Mouse (Mus musculus): ENCODE results near the gene Olfr68. TPM values are rescaled to one million over a fixed set of nuclear protein-coding genes. Genes with fewer than 3 reads are reported as not detected.

The Olfr68 gene
- not detected for polyA plus RNA-seq (2014; fragmentation: Illumina TruSeq; extraction: RNeasy Lipid Tissue Mini Kit (QIAGEN cat#74804); ENCODE audit: low replicate concordance)

DNA sequence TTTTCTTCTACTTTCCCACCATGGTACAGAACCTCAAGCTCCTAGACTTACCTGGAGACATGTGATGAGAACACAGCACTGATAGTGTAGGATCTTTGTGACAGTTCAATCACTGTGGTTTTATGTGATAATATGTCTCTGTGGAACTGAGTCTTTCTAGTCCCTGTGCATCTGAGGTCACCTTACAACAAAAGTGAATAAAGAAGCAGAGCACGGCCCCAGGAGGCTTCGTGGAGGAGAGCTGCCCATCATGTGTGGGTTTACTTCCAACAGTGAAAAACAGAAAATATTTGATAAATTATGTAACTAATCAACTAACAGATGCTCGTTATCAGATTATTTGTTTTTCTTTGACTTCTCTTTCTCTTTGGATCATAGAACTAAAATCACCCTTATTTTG is at the start of gene Olfr68:
Olfr68 (minus strand) TSS at position 101 of the 400 bp plus-strand sequence.

DNA sequence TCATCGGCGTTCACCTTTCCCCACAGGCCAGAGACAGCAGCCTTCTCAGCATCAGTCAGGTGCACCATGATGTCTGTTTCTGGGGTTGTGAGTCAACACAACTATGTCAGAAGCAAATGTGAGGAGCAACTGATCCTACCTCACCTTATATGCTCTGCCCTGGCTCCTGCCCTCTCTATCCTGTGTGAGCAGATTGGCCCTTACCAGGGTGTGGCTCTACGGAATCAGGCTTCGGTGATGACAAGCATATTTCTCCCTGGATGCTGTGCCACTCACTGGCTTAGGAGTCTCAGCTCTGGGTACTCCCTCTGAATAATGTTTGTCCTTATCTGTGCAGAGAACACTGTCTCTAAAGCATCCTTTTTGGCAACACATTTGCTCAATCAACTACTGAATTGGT is 48.3 kb upstream of the Olfr68 start, which contains the start of gene Hbb-bs:
Hbb-bs (minus strand) TSS at position 289 of the 400 bp plus-strand sequence.

GRCm38 (mm10) chr7:103813766-103814165 is 34.3 kb upstream of the Olfr68 start, which contains the start of gene Hbb-bt:
Gene Hbb-bt, minus strand, starts transcription at chr7:103813996.

DNA sequence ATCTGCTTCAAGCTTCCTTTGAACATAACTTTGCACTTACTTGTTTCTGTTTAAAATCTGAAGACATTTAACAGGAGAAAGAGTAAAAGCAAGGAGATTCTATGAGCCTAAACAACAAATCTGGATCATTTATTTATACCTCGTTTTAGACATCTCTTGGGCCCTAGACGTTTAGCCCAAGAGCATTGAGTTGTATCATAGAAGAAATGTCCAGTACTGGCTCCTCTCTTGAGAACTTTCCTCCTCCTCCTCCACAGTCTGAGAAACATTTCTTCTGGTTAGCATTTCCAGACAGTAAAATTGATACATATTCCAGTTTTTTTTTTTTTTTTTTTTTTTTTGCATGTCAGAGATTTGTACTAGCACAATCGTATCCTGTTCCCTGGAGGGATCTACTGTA is 12.2 kb upstream of the Olfr68 start, which contains the start of gene Olfr67:
Olfr67 (minus strand) TSS at position 101 of the 400 bp plus-strand sequence.

DNA sequence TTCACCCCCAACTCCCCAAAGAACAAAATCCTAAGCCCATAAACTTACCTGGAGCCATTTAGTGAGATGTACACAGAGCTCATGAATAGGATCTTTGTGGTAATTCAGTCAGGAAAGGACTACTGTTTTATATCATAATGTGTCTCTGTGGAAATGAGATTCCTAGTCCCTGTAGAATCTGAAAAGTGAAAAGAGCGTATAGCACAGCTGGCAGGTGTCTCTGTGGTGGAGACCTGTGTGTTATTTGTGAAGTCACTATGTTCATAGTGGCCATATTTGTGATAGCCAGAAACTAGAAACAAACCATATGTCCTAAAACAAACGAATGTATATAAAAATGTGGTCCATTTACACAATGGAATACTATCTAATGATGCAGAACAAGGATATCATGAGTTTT is 8.0 kb downstream of the Olfr68 start, which contains the start of gene Olfr69:
Olfr69 (minus strand) TSS at position 101 of the 400 bp plus-strand sequence.

DNA sequence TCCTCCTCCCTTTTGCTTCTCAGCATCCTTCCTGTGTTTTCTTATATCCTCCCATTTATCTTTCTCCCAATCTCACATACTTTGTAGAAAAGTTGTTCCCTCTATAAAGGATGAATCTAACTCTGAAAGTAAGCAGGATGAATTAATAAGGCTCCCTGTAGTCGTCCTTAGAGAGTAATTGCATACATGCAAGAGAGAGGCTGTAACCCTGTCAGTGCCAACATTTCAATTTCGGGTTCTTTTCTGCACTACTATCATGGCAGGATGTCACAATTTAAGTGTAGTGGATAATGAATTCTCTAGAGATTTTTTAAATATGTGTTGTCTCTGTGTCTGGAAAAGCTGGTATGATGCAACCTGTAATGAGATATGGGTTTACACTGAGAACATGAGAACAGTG is 22.3 kb downstream of the Olfr68 start, which contains the start of gene Olfr630:
Olfr630 (minus strand) TSS at position 101 of the 400 bp plus-strand sequence.

DNA sequence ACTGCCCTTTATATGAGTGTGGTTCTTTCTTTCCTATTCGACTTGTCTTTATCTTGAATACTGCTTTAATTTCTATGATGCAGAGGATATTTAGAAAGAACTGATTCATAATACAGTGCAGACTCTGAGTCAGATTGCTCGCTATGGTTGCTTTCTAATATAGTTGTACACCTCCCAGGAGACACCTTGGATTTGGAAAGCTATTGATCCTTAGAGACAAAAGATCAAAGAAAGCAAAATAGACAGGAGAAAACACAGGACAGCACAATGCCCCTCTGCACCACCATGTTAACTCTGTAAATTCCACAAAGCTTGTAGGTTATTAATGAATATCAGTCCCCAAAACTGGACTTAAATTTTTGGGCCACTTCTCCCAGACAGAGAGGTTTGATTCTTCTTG is 34.7 kb downstream of the Olfr68 start, which contains the start of gene Olfr629:
Olfr629 (minus strand) TSS at position 101 of the 400 bp plus-strand sequence.

DNA sequence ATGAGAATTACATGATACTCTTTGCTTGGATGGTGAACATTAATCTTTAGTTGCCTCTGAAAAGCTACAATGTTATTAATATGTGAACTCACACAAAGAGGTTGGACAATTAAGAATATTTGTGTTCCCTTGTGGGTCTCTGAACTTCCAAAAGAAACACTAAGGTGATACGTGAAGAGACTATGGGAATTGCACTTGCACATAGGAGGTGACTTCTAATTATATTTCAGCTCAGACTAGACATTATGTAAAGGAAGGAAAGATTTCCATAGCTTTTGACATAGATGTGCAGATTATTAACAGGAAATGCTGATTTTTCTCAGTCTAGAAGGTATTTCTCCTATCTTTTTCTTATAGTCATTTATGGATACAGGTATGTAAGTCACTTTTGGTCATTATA is 49.4 kb downstream of the Olfr68 start, which contains the start of gene Olfr628:
Olfr628 (plus strand) TSS at position 301 of the 400 bp plus-strand sequence.

Other genes starting within 250 kb of the Olfr68 start
- gene Olfr612, start 237.0 kb downstream of the Olfr68 start, polyA plus RNA-seq (2014; fragmentation: Illumina TruSeq; extraction: RNeasy Lipid Tissue Mini Kit (QIAGEN cat#74804); ENCODE audit: low replicate concordance), result not detected
- gene Olfr613, start 231.6 kb downstream of the Olfr68 start, polyA plus RNA-seq (2014; fragmentation: Illumina TruSeq; extraction: RNeasy Lipid Tissue Mini Kit (QIAGEN cat#74804); ENCODE audit: low replicate concordance), result not detected
- not detected for gene Olfr615, start 223.6 kb downstream of the Olfr68 start, polyA plus RNA-seq (2014; fragmentation: Illumina TruSeq; extraction: RNeasy Lipid Tissue Mini Kit (QIAGEN cat#74804); ENCODE audit: low replicate concordance)
- not detected for gene Olfr616, start 210.6 kb downstream of the Olfr68 start, polyA plus RNA-seq (2014; fragmentation: Illumina TruSeq; extraction: RNeasy Lipid Tissue Mini Kit (QIAGEN cat#74804); ENCODE audit: low replicate concordance)
- not detected for gene Olfr617, start 206.6 kb downstream of the Olfr68 start, polyA plus RNA-seq (2014; fragmentation: Illumina TruSeq; extraction: RNeasy Lipid Tissue Mini Kit (QIAGEN cat#74804); ENCODE audit: low replicate concordance)
- not detected for gene Olfr618, start 189.6 kb downstream of the Olfr68 start, polyA plus RNA-seq (2014; fragmentation: Illumina TruSeq; extraction: RNeasy Lipid Tissue Mini Kit (QIAGEN cat#74804); ENCODE audit: low replicate concordance)
- not detected for gene Olfr619, start 179.1 kb downstream of the Olfr68 start, polyA plus RNA-seq (2014; fragmentation: Illumina TruSeq; extraction: RNeasy Lipid Tissue Mini Kit (QIAGEN cat#74804); ENCODE audit: low replicate concordance)
- not detected for gene Olfr620, start 167.2 kb downstream of the Olfr68 start, polyA plus RNA-seq (2014; fragmentation: Illumina TruSeq; extraction: RNeasy Lipid Tissue Mini Kit (QIAGEN cat#74804); ENCODE audit: low replicate concordance)
- not detected for gene Olfr622, start 137.0 kb downstream of the Olfr68 start, polyA plus RNA-seq (2014; fragmentation: Illumina TruSeq; extraction: RNeasy Lipid Tissue Mini Kit (QIAGEN cat#74804); ENCODE audit: low replicate concordance)
- gene Olfr623, start 116.0 kb downstream of the Olfr68 start, polyA plus RNA-seq (2014; fragmentation: Illumina TruSeq; extraction: RNeasy Lipid Tissue Mini Kit (QIAGEN cat#74804); ENCODE audit: low replicate concordance), result not detected
- gene Olfr624, start 108.5 kb downstream of the Olfr68 start, polyA plus RNA-seq (2014; fragmentation: Illumina TruSeq; extraction: RNeasy Lipid Tissue Mini Kit (QIAGEN cat#74804); ENCODE audit: low replicate concordance), result 0.78 TPM
- gene Olfr625-ps1, start 97.0 kb downstream of the Olfr68 start, polyA plus RNA-seq (2014; fragmentation: Illumina TruSeq; extraction: RNeasy Lipid Tissue Mini Kit (QIAGEN cat#74804); ENCODE audit: low replicate concordance), result not detected
- gene Olfr243, start 65.0 kb downstream of the Olfr68 start, polyA plus RNA-seq (2014; fragmentation: Illumina TruSeq; extraction: RNeasy Lipid Tissue Mini Kit (QIAGEN cat#74804); ENCODE audit: low replicate concordance), result not detected
- gene Olfr628, start 49.3 kb downstream of the Olfr68 start, polyA plus RNA-seq (2014; fragmentation: Illumina TruSeq; extraction: RNeasy Lipid Tissue Mini Kit (QIAGEN cat#74804); ENCODE audit: low replicate concordance), result not detected
- gene Olfr629, start 34.8 kb downstream of the Olfr68 start, polyA plus RNA-seq (2014; fragmentation: Illumina TruSeq; extraction: RNeasy Lipid Tissue Mini Kit (QIAGEN cat#74804); ENCODE audit: low replicate concordance), result not detected
- gene Olfr630, start 22.4 kb downstream of the Olfr68 start, polyA plus RNA-seq (2014; fragmentation: Illumina TruSeq; extraction: RNeasy Lipid Tissue Mini Kit (QIAGEN cat#74804); ENCODE audit: low replicate concordance), result not detected
- gene Olfr69, start 8.1 kb downstream of the Olfr68 start, polyA plus RNA-seq (2014; fragmentation: Illumina TruSeq; extraction: RNeasy Lipid Tissue Mini Kit (QIAGEN cat#74804); ENCODE audit: low replicate concordance), result not detected
- gene Olfr67, start 12.1 kb upstream of the Olfr68 start, polyA plus RNA-seq (2014; fragmentation: Illumina TruSeq; extraction: RNeasy Lipid Tissue Mini Kit (QIAGEN cat#74804); ENCODE audit: low replicate concordance), result not detected
- gene Hbb-bt, start 34.3 kb upstream of the Olfr68 start, polyA plus RNA-seq (2014; fragmentation: Illumina TruSeq; extraction: RNeasy Lipid Tissue Mini Kit (QIAGEN cat#74804); ENCODE audit: low replicate concordance), result 1.4 TPM
- 17.2 TPM for gene Hbb-bs, start 48.4 kb upstream of the Olfr68 start, polyA plus RNA-seq (2014; fragmentation: Illumina TruSeq; extraction: RNeasy Lipid Tissue Mini Kit (QIAGEN cat#74804); ENCODE audit: low replicate concordance)
- gene Hbb-bh2, start 60.8 kb upstream of the Olfr68 start, polyA plus RNA-seq (2014; fragmentation: Illumina TruSeq; extraction: RNeasy Lipid Tissue Mini Kit (QIAGEN cat#74804); ENCODE audit: low replicate concordance), result not detected
- not detected for gene Hbb-bh1, start 63.5 kb upstream of the Olfr68 start, polyA plus RNA-seq (2014; fragmentation: Illumina TruSeq; extraction: RNeasy Lipid Tissue Mini Kit (QIAGEN cat#74804); ENCODE audit: low replicate concordance)
- not detected for gene Hbb-y, start 73.5 kb upstream of the Olfr68 start, polyA plus RNA-seq (2014; fragmentation: Illumina TruSeq; extraction: RNeasy Lipid Tissue Mini Kit (QIAGEN cat#74804); ENCODE audit: low replicate concordance)
- gene Olfr66, start 106.6 kb upstream of the Olfr68 start, polyA plus RNA-seq (2014; fragmentation: Illumina TruSeq; extraction: RNeasy Lipid Tissue Mini Kit (QIAGEN cat#74804); ENCODE audit: low replicate concordance), result not detected
- gene Olfr64, start 114.8 kb upstream of the Olfr68 start, polyA plus RNA-seq (2014; fragmentation: Illumina TruSeq; extraction: RNeasy Lipid Tissue Mini Kit (QIAGEN cat#74804); ENCODE audit: low replicate concordance), result not detected
- gene Olfr65, start 123.8 kb upstream of the Olfr68 start, polyA plus RNA-seq (2014; fragmentation: Illumina TruSeq; extraction: RNeasy Lipid Tissue Mini Kit (QIAGEN cat#74804); ENCODE audit: low replicate concordance), result not detected
- not detected for gene Olfr631, start 149.1 kb upstream of the Olfr68 start, polyA plus RNA-seq (2014; fragmentation: Illumina TruSeq; extraction: RNeasy Lipid Tissue Mini Kit (QIAGEN cat#74804); ENCODE audit: low replicate concordance)
- gene Olfr632, start 154.6 kb upstream of the Olfr68 start, polyA plus RNA-seq (2014; fragmentation: Illumina TruSeq; extraction: RNeasy Lipid Tissue Mini Kit (QIAGEN cat#74804); ENCODE audit: low replicate concordance), result not detected
- not detected for gene Olfr633, start 164.7 kb upstream of the Olfr68 start, polyA plus RNA-seq (2014; fragmentation: Illumina TruSeq; extraction: RNeasy Lipid Tissue Mini Kit (QIAGEN cat#74804); ENCODE audit: low replicate concordance)
- gene Olfr635, start 191.5 kb upstream of the Olfr68 start, polyA plus RNA-seq (2014; fragmentation: Illumina TruSeq; extraction: RNeasy Lipid Tissue Mini Kit (QIAGEN cat#74804); ENCODE audit: low replicate concordance), result not detected
- gene Olfr638, start 219.0 kb upstream of the Olfr68 start, polyA plus RNA-seq (2014; fragmentation: Illumina TruSeq; extraction: RNeasy Lipid Tissue Mini Kit (QIAGEN cat#74804); ENCODE audit: low replicate concordance), result not detected
- not detected for gene Olfr639, start 237.6 kb upstream of the Olfr68 start, polyA plus RNA-seq (2014; fragmentation: Illumina TruSeq; extraction: RNeasy Lipid Tissue Mini Kit (QIAGEN cat#74804); ENCODE audit: low replicate concordance)
- gene Olfr640, start 245.9 kb upstream of the Olfr68 start, polyA plus RNA-seq (2014; fragmentation: Illumina TruSeq; extraction: RNeasy Lipid Tissue Mini Kit (QIAGEN cat#74804); ENCODE audit: low replicate concordance), result not detected